Mouse (Mus musculus) skeletal muscle tissue, postnatal 0 days (tissue): ENCODE results near the gene Sp7. TPM values are rescaled to one million over a fixed set of nuclear protein-coding genes. Genes with fewer than 3 reads are reported as not detected.

Experiments used
- polyA plus RNA-seq: library from polyadenylated mRNA; unstranded; fragments of >200 nt; fragmentation: Nextera tagmentation; extraction: Ambion mirVana; gene quantifications from 2 replicates; pipeline ENCODE4 v1.2.1, GENCODE M21; 2015

The Sp7 gene
- polyA plus RNA-seq = 0.13 and 0.35 TPM in 2 replicates

DNA sequence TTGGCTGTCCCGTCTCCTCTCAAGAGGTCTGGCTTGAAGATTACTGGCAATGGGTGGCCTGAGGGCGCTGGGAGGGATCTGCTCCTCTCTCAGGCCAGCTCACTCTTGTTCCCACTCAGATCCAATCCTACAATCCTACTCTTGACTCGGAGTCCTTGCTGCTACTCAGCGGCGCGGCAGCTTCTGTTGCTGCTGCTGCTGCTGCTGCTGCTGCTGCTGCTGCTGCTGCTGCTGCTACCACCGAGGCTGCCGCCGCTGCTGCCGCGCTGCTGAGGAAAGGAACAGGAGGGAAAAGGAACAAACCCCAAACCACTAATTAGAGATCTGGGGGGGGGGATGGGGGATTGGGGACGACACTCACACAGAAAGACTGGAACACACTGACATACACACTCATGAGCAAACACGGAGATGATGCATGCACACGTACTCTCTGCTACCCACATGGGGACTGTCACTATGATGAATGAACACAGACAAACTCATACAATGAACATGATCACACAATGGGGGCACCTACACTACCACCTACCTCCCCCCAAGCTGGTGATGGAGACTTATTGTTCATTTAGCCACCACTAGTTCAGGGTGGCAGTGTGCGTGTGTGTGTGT lies at the start of gene Sp7:
TSS of gene Sp7 (minus strand) at position 450 of the 612 bp plus-strand sequence.

DNA sequence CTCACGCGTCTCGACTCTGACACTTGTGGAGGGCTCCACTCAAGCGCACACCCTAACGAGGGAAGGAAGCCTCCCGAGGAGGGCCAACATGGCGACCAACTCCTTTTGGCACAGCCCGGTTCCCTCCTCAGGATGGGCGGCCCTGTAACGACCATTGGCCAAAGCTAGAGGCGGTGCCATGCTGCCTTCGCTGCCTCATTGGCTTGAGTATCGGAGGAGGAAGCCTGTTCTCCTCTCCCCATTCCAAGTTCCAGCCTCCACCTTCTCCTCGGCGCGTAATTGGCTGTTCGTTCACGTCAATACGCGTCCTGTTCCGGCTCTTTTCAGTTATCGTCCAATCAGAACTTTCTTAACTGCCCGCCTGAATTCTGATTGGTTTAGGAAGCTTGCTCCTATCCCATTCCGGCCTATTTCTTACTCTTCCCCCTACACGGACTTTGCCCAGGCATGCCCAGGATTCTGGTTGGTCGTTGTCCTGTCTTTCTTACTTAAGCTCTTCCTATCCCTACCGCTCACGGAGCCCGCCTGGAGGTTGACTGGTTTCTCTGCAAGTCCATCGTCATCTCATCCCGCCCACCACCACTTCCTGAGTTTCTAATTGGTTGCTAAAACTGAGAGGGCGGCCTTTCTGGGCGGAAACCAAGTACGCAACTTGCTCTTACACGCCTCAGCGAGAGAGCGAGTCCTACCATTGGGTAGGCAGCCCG lies 38.7 kb upstream of the Sp7 start, which contains the start of gene Sp1:
TSS of gene Sp1 (plus strand) at position 655 of the 707 bp plus-strand sequence.

DNA sequence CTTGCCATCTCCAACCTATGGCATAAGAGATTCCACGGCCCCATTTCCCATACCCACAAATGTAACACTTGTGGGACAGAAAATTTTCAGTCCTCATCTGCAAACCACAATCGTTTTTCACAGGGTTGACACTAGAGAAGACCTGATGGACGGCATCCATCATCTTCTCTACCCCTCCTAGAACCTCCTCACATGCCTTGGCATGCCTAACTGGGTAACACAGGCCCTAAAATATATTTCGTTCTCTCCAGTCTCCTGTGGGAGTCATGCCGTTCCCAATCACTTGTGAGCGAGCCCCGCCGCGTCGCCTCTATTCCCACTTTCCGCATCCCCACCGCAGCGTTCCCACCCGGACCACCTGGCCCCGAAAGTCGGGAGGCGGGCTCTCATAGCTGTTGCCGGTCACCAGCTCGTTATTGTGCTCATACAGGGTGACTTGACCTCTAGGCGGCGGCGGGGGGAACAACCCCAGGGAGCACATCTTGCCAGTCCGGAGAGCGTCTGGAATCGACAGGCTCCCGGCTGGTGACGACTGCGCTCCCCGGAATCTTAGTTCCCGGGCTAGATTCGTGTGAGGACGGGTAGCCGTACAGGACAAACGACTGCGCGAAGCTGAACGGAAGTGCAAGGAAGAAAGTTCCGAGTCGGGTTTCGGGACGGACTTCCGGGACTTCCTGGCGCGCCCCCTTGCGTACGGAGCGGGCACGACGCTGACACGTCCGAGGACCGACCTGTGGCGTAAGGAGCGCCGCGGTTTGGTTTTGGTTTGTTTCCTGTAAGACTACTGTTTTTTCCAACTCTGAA lies 16.6 kb downstream of the Sp7 start, which contains the start of gene Aaas:
TSS of gene Aaas (minus strand) at position 634 of the 804 bp plus-strand sequence.

DNA sequence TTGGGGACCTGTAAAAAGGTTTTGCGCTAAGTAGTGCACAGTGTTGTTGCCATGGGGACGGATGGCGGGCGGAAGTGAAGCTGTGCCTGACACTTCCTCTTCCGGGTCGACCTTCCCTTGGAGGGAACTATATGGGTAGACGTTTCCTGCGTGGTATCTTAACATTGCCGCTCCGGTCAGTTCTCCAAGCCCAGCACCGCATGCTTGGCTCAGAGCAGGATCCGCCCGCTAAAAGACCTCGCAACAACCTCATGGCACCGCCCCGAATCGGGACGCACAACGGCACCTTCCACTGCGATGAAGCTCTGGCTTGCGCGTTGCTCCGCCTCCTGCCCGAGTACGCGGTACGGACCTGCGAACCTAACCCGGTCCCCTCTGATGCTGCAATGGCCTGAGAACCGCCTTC lies 35.4 kb downstream of the Sp7 start, which contains the start of gene Myg1:
TSS of gene Myg1 (plus strand) at position 100 of the 406 bp plus-strand sequence.

DNA sequence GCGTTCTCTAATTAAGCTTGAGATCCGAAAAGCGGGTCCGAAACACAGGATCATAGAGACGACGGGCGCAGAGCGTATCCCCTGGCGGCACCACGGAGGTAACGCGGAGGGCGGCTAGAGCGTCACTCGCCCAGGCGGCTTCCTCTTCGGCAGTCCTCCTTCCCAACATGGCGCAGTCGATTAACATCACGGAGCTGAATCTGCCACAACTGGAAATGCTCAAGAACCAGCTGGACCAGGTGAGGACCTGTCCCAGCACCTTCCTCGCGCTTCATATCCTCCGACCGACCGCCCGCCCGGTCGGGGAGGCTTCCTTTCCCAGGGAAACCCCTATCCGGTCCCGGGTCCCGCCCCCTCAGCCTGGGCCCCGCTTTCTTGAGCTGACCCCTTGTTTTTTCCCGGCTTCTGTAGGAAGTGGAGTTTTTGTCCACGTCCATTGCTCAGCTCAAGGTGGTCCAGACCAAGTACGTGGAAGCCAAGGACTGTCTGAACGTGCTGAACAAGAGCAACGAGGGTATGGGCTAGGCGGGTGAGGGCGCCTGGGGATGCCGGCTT lies 40.9 kb downstream of the Sp7 start, which contains the start of gene Pfdn5:
TSS of gene Pfdn5 (plus strand) at position 95 of the 555 bp plus-strand sequence.

Other genes starting within 250 kb of the Sp7 start
- 11.7 and 13.3 TPM in 2 replicates for gene Spryd3, start 230.9 kb downstream of the Sp7 start, polyA plus RNA-seq
- 60.7 and 79.8 TPM in 2 replicates for gene Igfbp6, start 222.8 kb downstream of the Sp7 start, polyA plus RNA-seq
- gene Soat2, start 216.7 kb downstream of the Sp7 start, polyA plus RNA-seq = 0.14 and 0.22 TPM in 2 replicates
- 25.8 and 26.2 TPM in 2 replicates for gene Zfp740, start 163.9 kb downstream of the Sp7 start, polyA plus RNA-seq
- 37.1 and 53.2 TPM in 2 replicates for gene Csad, start 162.5 kb downstream of the Sp7 start, polyA plus RNA-seq
- 1.8 and 2.2 TPM in 2 replicates for gene Itgb7, start 135.2 kb downstream of the Sp7 start, polyA plus RNA-seq
- gene Rarg, start 109.7 kb downstream of the Sp7 start, polyA plus RNA-seq = 8.4 and 11.5 TPM in 2 replicates
- 0.06 TPM in 1 of 2 replicates, not detected in the other for gene Gm9918, start 96.6 kb downstream of the Sp7 start, polyA plus RNA-seq
- 30.0 and 37.6 TPM in 2 replicates for gene Mfsd5, start 87.7 kb downstream of the Sp7 start, polyA plus RNA-seq
- gene Espl1, start 70.9 kb downstream of the Sp7 start, polyA plus RNA-seq = 2.5 and 3.5 TPM in 2 replicates
- gene Pfdn5, start 41.1 kb downstream of the Sp7 start, polyA plus RNA-seq = 270 and 314 TPM in 2 replicates
- gene Myg1, start 35.5 kb downstream of the Sp7 start, polyA plus RNA-seq = 30.0 and 30.5 TPM in 2 replicates
- gene Aaas, start 16.4 kb downstream of the Sp7 start, polyA plus RNA-seq = 11.4 and 14.4 TPM in 2 replicates
- 3.3 and 4.0 TPM in 2 replicates for gene Sp1, start 39.0 kb upstream of the Sp7 start, polyA plus RNA-seq
- gene Amhr2, start 78.2 kb upstream of the Sp7 start, polyA plus RNA-seq = 7.8 and 9.7 TPM in 2 replicates
- 36.5 and 44.9 TPM in 2 replicates for gene Prr13, start 91.8 kb upstream of the Sp7 start, polyA plus RNA-seq
- gene Pcbp2, start 103.4 kb upstream of the Sp7 start, polyA plus RNA-seq = 105 and 113 TPM in 2 replicates
- gene Gm10337, start 136.5 kb upstream of the Sp7 start, polyA plus RNA-seq = 1.8 TPM in 1 of 2 replicates, not detected in the other
- 4.0 and 4.2 TPM in 2 replicates for gene Map3k12, start 149.9 kb upstream of the Sp7 start, polyA plus RNA-seq
- 62.3 and 70.0 TPM in 2 replicates for gene Tarbp2, start 151.0 kb upstream of the Sp7 start, polyA plus RNA-seq
- gene Npff, start 157.8 kb upstream of the Sp7 start, polyA plus RNA-seq = 0.94 and 1.3 TPM in 2 replicates